Mouse (Mus musculus): ENCODE results near the gene Tmem178b. TPM values are rescaled to one million over a fixed set of nuclear protein-coding genes. Genes with fewer than 3 reads are reported as not detected.

The Tmem178b gene
- polyA plus RNA-seq, 1 experiment from 2014 or later = 0.15 TPM

GRCm38 (mm10) chr6:40023592-40024335 is 150.7 kb downstream of the Tmem178b start:
- Histone ChIP-seq H3K27me3 (ENCODE audit: control insufficient read depth, insufficient read depth, low read length) (no peaks in the 10 kb centered on the region), H3K27ac (ENCODE audit: low read depth, low read length) (no peak overlapping the region), H3K36me3 (ENCODE audit: control insufficient read depth, insufficient read depth, low read length) (no peaks in the 10 kb centered on the region), H3K4me2 (replicated peaks; ENCODE audit: low read depth, low read length) (no peak overlapping the region), H3K9me3 (ENCODE audit: control insufficient read depth, low read length) (no peaks in the 10 kb centered on the region), H3K4me1 (ENCODE audit: control insufficient read depth, insufficient read depth, low read length) (no peaks in the 10 kb centered on the region), H3K9ac (ENCODE audit: low read depth, low read length) (no peak overlapping the region), H3K4me3 (ENCODE audit: low read length) (no peak overlapping the region)
- WGBS = 94% methylated on average over 4 of the region's 4 CpGs
- ATAC-seq (ENCODE audit: low FRiP score, low TSS enrichment) = no peak

- H3K36me3 ChIP-seq (ENCODE audit: control insufficient read depth, insufficient read depth, low read length) = no peaks in the 10 kb centered on the region
- no peak overlapping the region for H3K27ac ChIP-seq (ENCODE audit: low read depth, low read length)
- H3K4me3 ChIP-seq (ENCODE audit: low read length) = no peak overlapping the region
- H3K9ac ChIP-seq (ENCODE audit: low read depth, low read length) = no peak overlapping the region
- H3K4me2 ChIP-seq (replicated peaks; ENCODE audit: low read depth, low read length) = no peak overlapping the region
- H3K4me1 ChIP-seq (ENCODE audit: control insufficient read depth, insufficient read depth, low read length) = no peaks in the 10 kb centered on the region
- H3K9me3 ChIP-seq (ENCODE audit: control insufficient read depth, low read length) = no peaks in the 10 kb centered on the region
- ATAC-seq (ENCODE audit: low FRiP score, low TSS enrichment) = no peak
- 88% methylated on average over 5 of the region's 5 CpGs for WGBS
- no peaks in the 10 kb centered on the region for H3K27me3 ChIP-seq (ENCODE audit: control insufficient read depth, insufficient read depth, low read length)
These were observed 151.4 kb downstream of the Tmem178b start for GRCm38 (mm10) chr6:40024336-40024934.

GRCm38 (mm10) chr6:40032901-40033300 is 159.8 kb downstream of the Tmem178b start:
- Histone ChIP-seq H3K27ac (ENCODE audit: low read depth, low read length) (no peak overlapping the region), H3K9ac (ENCODE audit: low read depth, low read length) (no peak overlapping the region), H3K9me3 (ENCODE audit: control insufficient read depth, low read length) (no peaks in the 10 kb centered on the region), H3K27me3 (ENCODE audit: control insufficient read depth, insufficient read depth, low read length) (no peaks in the 10 kb centered on the region), H3K4me3 (ENCODE audit: low read length) (no peak overlapping the region), H3K4me1 (ENCODE audit: control insufficient read depth, insufficient read depth, low read length) (no peaks in the 10 kb centered on the region), H3K4me2 (replicated peaks; ENCODE audit: low read depth, low read length) (no peak overlapping the region), H3K36me3 (ENCODE audit: control insufficient read depth, insufficient read depth, low read length) (no peaks in the 10 kb centered on the region)
- ATAC-seq (ENCODE audit: low FRiP score, low TSS enrichment) = no peak

GRCm38 (mm10) chr6:40033935-40034334 is 160.9 kb downstream of the Tmem178b start:
- Histone ChIP-seq H3K27me3 (ENCODE audit: control insufficient read depth, insufficient read depth, low read length) (no peaks in the 10 kb centered on the region), H3K36me3 (ENCODE audit: control insufficient read depth, insufficient read depth, low read length) (no peaks in the 10 kb centered on the region), H3K4me3 (ENCODE audit: low read length) (no peak overlapping the region), H3K4me2 (replicated peaks; ENCODE audit: low read depth, low read length) (no peak overlapping the region), H3K9ac (ENCODE audit: low read depth, low read length) (no peak overlapping the region), H3K9me3 (ENCODE audit: control insufficient read depth, low read length) (no peaks in the 10 kb centered on the region), H3K27ac (ENCODE audit: low read depth, low read length) (no peak overlapping the region), H3K4me1 (ENCODE audit: control insufficient read depth, insufficient read depth, low read length) (no peaks in the 10 kb centered on the region)
- ATAC-seq (ENCODE audit: low FRiP score, low TSS enrichment) = no peak
- 89% methylated on average over 3 of the region's 3 CpGs for WGBS

- Histone ChIP-seq H3K9me3 (ENCODE audit: control insufficient read depth, low read length) (no peaks in the 10 kb centered on the region), H3K4me3 (ENCODE audit: low read length) (no peak overlapping the region), H3K4me1 (ENCODE audit: control insufficient read depth, insufficient read depth, low read length) (no peaks in the 10 kb centered on the region), H3K27ac (ENCODE audit: low read depth, low read length) (no peak overlapping the region), H3K36me3 (ENCODE audit: control insufficient read depth, insufficient read depth, low read length) (no peaks in the 10 kb centered on the region), H3K27me3 (ENCODE audit: control insufficient read depth, insufficient read depth, low read length) (no peaks in the 10 kb centered on the region), H3K4me2 (replicated peaks; ENCODE audit: low read depth, low read length) (no peak overlapping the region), H3K9ac (ENCODE audit: low read depth, low read length) (no peak overlapping the region)
- WGBS = 42% methylated on average over 11 of the region's 11 CpGs
- no peak for ATAC-seq (ENCODE audit: low FRiP score, low TSS enrichment)
These were observed 176.2 kb downstream of the Tmem178b start for GRCm38 (mm10) chr6:40048969-40049908.

GRCm38 (mm10) chr6:40049909-40050484 is 176.9 kb downstream of the Tmem178b start:
- Histone ChIP-seq H3K4me1 (ENCODE audit: control insufficient read depth, insufficient read depth, low read length) (no peaks in the 10 kb centered on the region), H3K9me3 (ENCODE audit: control insufficient read depth, low read length) (no peaks in the 10 kb centered on the region), H3K4me2 (replicated peaks; ENCODE audit: low read depth, low read length) (no peak overlapping the region), H3K27me3 (ENCODE audit: control insufficient read depth, insufficient read depth, low read length) (no peaks in the 10 kb centered on the region), H3K4me3 (ENCODE audit: low read length) (no peak overlapping the region), H3K36me3 (ENCODE audit: control insufficient read depth, insufficient read depth, low read length) (no peaks in the 10 kb centered on the region), H3K27ac (ENCODE audit: low read depth, low read length) (no peak overlapping the region), H3K9ac (ENCODE audit: low read depth, low read length) (no peak overlapping the region)
- ATAC-seq (ENCODE audit: low FRiP score, low TSS enrichment) = no peak
- 85% methylated on average over 5 of the region's 6 CpGs for WGBS

GRCm38 (mm10) chr6:40051698-40052097 is 178.6 kb downstream of the Tmem178b start:
- H3K9me3 ChIP-seq (ENCODE audit: control insufficient read depth, low read length) = no peaks in the 10 kb centered on the region
- no peaks in the 10 kb centered on the region for H3K4me1 ChIP-seq (ENCODE audit: control insufficient read depth, insufficient read depth, low read length)
- H3K4me3 ChIP-seq (ENCODE audit: low read length) = no peak overlapping the region
- no peak overlapping the region for H3K9ac ChIP-seq (ENCODE audit: low read depth, low read length)
- H3K27me3 ChIP-seq (ENCODE audit: control insufficient read depth, insufficient read depth, low read length) = no peaks in the 10 kb centered on the region
- 95% methylated on average over 2 of the region's 2 CpGs for WGBS
- H3K4me2 ChIP-seq (replicated peaks; ENCODE audit: low read depth, low read length) = no peak overlapping the region
- H3K27ac ChIP-seq (ENCODE audit: low read depth, low read length) = no peak overlapping the region
- no peaks in the 10 kb centered on the region for H3K36me3 ChIP-seq (ENCODE audit: control insufficient read depth, insufficient read depth, low read length)
- no peak for ATAC-seq (ENCODE audit: low FRiP score, low TSS enrichment)

- no peak for ATAC-seq (ENCODE audit: low FRiP score, low TSS enrichment)
- no peaks in the 10 kb centered on the region for H3K4me1 ChIP-seq (ENCODE audit: control insufficient read depth, insufficient read depth, low read length)
- WGBS = 91% methylated on average over 1 of the region's 1 CpGs
- no peak overlapping the region for H3K9ac ChIP-seq (ENCODE audit: low read depth, low read length)
- no peaks in the 10 kb centered on the region for H3K9me3 ChIP-seq (ENCODE audit: control insufficient read depth, low read length)
- H3K27me3 ChIP-seq (ENCODE audit: control insufficient read depth, insufficient read depth, low read length) = no peaks in the 10 kb centered on the region
- H3K4me3 ChIP-seq (ENCODE audit: low read length) = no peak overlapping the region
- no peak overlapping the region for H3K27ac ChIP-seq (ENCODE audit: low read depth, low read length)
- H3K4me2 ChIP-seq (replicated peaks; ENCODE audit: low read depth, low read length) = no peak overlapping the region
- H3K36me3 ChIP-seq (ENCODE audit: control insufficient read depth, insufficient read depth, low read length) = no peaks in the 10 kb centered on the region
These were observed 179.5 kb downstream of the Tmem178b start for GRCm38 (mm10) chr6:40052593-40052992.
